Mouse (Mus musculus) cerebellum, postnatal 36 days (tissue): ENCODE data around the gene Bcan.
A peak's percentile ranks its signal among the peaks of the same experiment; 100 is the strongest.

Experiments used
- DNase-seq, 2 experiments: peaks; one replicate each; pipeline ENCODE4 v3.0.0; 2021 to 2022; ENCODE audit warnings: mixed read lengths in 2 of 2

Bcan gene

GRCm38 (mm10) chr3:88000181-88000580 is at the start of gene Bcan:
TSS of gene Bcan (minus strand) at chr3:88000230.
- peak; percentile 23 to 38 for DNase-seq

- DNase-seq: no peak
Observed at GRCm38 (mm10) chr3:88049532-88049931, 49.5 kb upstream of the Bcan start.

- peak; percentile 78 to 85 for DNase-seq
Observed at GRCm38 (mm10) chr3:88042661-88043421, 42.8 kb upstream of the Bcan start, which contains the start of gene Gpatch4. TSS of gene Gpatch4 (plus strand) at chr3:88043108.

GRCm38 (mm10) chr3:88035561-88036293 is 35.7 kb upstream of the Bcan start:
- DNase-seq: no peak

GRCm38 (mm10) chr3:88033506-88033905 is 33.5 kb upstream of the Bcan start:
- DNase-seq: no peak

- DNase-seq: peak in 1 of 2 experiments; percentile 12
Observed at GRCm38 (mm10) chr3:88030608-88031395, 30.8 kb upstream of the Bcan start.

GRCm38 (mm10) chr3:88027434-88028186 is 27.6 kb upstream of the Bcan start, which contains the start of gene Hapln2:
TSS of gene Hapln2 (minus strand) at chr3:88027583.
- DNase-seq: no peak

GRCm38 (mm10) chr3:88026823-88027222 is 26.8 kb upstream of the Bcan start:
- DNase-seq: no peak

GRCm38 (mm10) chr3:88023192-88024074 is 23.4 kb upstream of the Bcan start:
- no peak for DNase-seq

GRCm38 (mm10) chr3:88022322-88023191 is 22.5 kb upstream of the Bcan start:
- DNase-seq: peak; percentile 90 to 93

GRCm38 (mm10) chr3:88010634-88011265 is 10.7 kb upstream of the Bcan start:
- DNase-seq: peak; percentile 33 to 50

- DNase-seq: no peak
Observed at GRCm38 (mm10) chr3:88005822-88006786, 6.1 kb upstream of the Bcan start.

GRCm38 (mm10) chr3:88002291-88002976 is 2.4 kb upstream of the Bcan start:
- DNase-seq: peak; percentile 16 to 28

- DNase-seq: no peak
Observed at GRCm38 (mm10) chr3:88000816-88001595, 976 bp upstream of the Bcan start.

GRCm38 (mm10) chr3:87999243-87999895 is 661 bp downstream of the Bcan start:
- no peak for DNase-seq

GRCm38 (mm10) chr3:87998747-87999146 is 1.3 kb downstream of the Bcan start:
- no peak for DNase-seq
